Mouse (Mus musculus): ENCODE data around the gene Bzw1. TPM values are rescaled to one million over a fixed set of nuclear protein-coding genes. Genes with fewer than 3 reads are reported as not detected.
A peak's percentile ranks its signal among the peaks of the same experiment; 100 is the strongest.

The Bzw1 gene
- polyA plus RNA-seq, 1 experiment = 99.2 TPM

- no peaks in the 10 kb centered on the region for H3K27me3 ChIP-seq (ENCODE audit: control insufficient read depth, insufficient read depth, low read length)
- H3K4me1 ChIP-seq (ENCODE audit: control insufficient read depth, insufficient read depth, low read length) = no peaks in the 10 kb centered on the region
- no peaks in the 10 kb centered on the region for H3K36me3 ChIP-seq (ENCODE audit: control insufficient read depth, insufficient read depth, low read length)
- H3K27ac ChIP-seq (ENCODE audit: control insufficient read depth, insufficient read depth, low read depth, low read length) = no peak overlapping the region
- no peak overlapping the region for H3K4me3 ChIP-seq (ENCODE audit: control insufficient read depth, low read depth, low read length)
- TF ChIP-seq POLR2A (IDR thresholded peaks at IDR 0.05; ENCODE audit: control insufficient read depth, low read depth, low read length) (no peak), CTCF (IDR thresholded peaks at IDR 0.05; ENCODE audit: control insufficient read depth, insufficient read depth, insufficient replicate concordance, low read depth, low read length) (no peak)
These were observed 10.0 kb upstream of the Bzw1 start for GRCm38 (mm10) chr1:58382586-58383281.

DNA sequence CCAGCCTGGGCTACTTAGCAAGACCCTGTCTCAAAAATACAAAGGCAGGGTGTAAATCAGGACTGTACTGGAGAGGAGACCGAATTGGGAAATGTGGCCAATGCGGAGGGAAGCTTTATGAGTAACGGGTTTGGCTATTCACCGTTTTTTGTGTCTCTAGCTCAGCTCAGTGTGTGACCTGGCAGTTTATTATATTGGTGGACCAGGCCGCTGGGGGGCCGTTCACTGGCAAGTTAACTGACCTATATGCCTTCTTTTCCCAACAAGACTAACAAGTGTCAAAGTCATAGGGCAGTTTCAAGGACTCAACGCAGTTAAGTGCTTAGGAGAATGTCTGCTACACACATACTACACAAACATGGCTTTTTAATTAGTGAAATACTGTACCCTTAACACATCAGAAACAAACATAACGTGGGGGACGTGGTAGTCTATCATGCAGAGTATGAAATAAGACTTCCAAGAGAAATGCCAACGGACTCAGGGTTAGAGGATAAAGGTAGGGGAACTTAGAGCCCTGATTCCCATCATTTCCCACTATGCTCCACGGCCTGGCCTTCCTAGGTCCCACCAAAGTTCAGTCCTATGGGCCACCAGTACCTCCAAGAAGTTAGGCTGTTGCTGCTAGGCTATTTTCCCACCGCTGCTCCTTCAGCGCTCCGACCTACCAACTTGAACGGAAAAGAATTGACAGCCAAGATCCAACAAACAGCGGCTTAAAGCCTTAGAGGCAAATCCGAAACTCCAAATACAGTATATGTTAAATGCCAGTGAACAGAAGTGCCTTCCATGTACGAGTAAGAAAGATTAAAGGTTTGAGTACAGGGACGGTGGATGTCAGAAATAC is 1.1 kb upstream of the Bzw1 start:
- no peaks in the 10 kb centered on the region for H3K27me3 ChIP-seq (ENCODE audit: control insufficient read depth, insufficient read depth, low read length)
- peak overlapping the region; percentile 93 for H3K4me3 ChIP-seq (ENCODE audit: control insufficient read depth, low read depth, low read length)
- no peak for TF ChIP-seq POLR2A (IDR thresholded peaks at IDR 0.05; ENCODE audit: control insufficient read depth, low read depth, low read length)
- TF ChIP-seq CTCF (IDR thresholded peaks at IDR 0.05; ENCODE audit: control insufficient read depth, insufficient read depth, insufficient replicate concordance, low read depth, low read length) = no peak
- H3K27ac ChIP-seq (ENCODE audit: control insufficient read depth, insufficient read depth, low read depth, low read length) = peak overlapping the region; percentile 98
- H3K4me1 ChIP-seq (ENCODE audit: control insufficient read depth, insufficient read depth, low read length) = peaks cover 2% of the 10 kb centered on the region
- H3K36me3 ChIP-seq (ENCODE audit: control insufficient read depth, insufficient read depth, low read length) = no peaks in the 10 kb centered on the region

- Histone ChIP-seq H3K27ac (ENCODE audit: control insufficient read depth, insufficient read depth, low read depth, low read length) (peak overlapping the region; percentile 98), H3K27me3 (ENCODE audit: control insufficient read depth, insufficient read depth, low read length) (no peaks in the 10 kb centered on the region), H3K4me1 (ENCODE audit: control insufficient read depth, insufficient read depth, low read length) (peaks cover 2% of the 10 kb centered on the region), H3K36me3 (ENCODE audit: control insufficient read depth, insufficient read depth, low read length) (no peaks in the 10 kb centered on the region), H3K4me3 (ENCODE audit: control insufficient read depth, low read depth, low read length) (peak overlapping the region; percentile 93)
- TF ChIP-seq CTCF (IDR thresholded peaks at IDR 0.05; ENCODE audit: control insufficient read depth, insufficient read depth, insufficient replicate concordance, low read depth, low read length) (no peak), POLR2A (IDR thresholded peaks at IDR 0.05; ENCODE audit: control insufficient read depth, low read depth, low read length) (no peak)
These were observed 438 bp upstream of the Bzw1 start for GRCm38 (mm10) chr1:58392268-58392651.

- H3K4me3 ChIP-seq (ENCODE audit: control insufficient read depth, low read depth, low read length) = peak overlapping the region; percentile 93
- H3K27me3 ChIP-seq (ENCODE audit: control insufficient read depth, insufficient read depth, low read length) = no peaks in the 10 kb centered on the region
- TF ChIP-seq POLR2A (IDR thresholded peaks at IDR 0.05; ENCODE audit: control insufficient read depth, low read depth, low read length) (no peak), CTCF (IDR thresholded peaks at IDR 0.05; ENCODE audit: control insufficient read depth, insufficient read depth, insufficient replicate concordance, low read depth, low read length) (no peak)
- H3K4me1 ChIP-seq (ENCODE audit: control insufficient read depth, insufficient read depth, low read length) = peaks cover 2% of the 10 kb centered on the region
- no peaks in the 10 kb centered on the region for H3K36me3 ChIP-seq (ENCODE audit: control insufficient read depth, insufficient read depth, low read length)
- H3K27ac ChIP-seq (ENCODE audit: control insufficient read depth, insufficient read depth, low read depth, low read length) = peak overlapping the region; percentile 98
These were observed 842 bp downstream of the Bzw1 start for GRCm38 (mm10) chr1:58393284-58394195.

GRCm38 (mm10) chr1:58395341-58395740 is 2.6 kb downstream of the Bzw1 start:
- TF ChIP-seq POLR2A (IDR thresholded peaks at IDR 0.05; ENCODE audit: control insufficient read depth, low read depth, low read length) (no peak), CTCF (IDR thresholded peaks at IDR 0.05; ENCODE audit: control insufficient read depth, insufficient read depth, insufficient replicate concordance, low read depth, low read length) (no peak)
- no peaks in the 10 kb centered on the region for H3K27me3 ChIP-seq (ENCODE audit: control insufficient read depth, insufficient read depth, low read length)
- peaks cover 2% of the 10 kb centered on the region for H3K4me1 ChIP-seq (ENCODE audit: control insufficient read depth, insufficient read depth, low read length)
- H3K4me3 ChIP-seq (ENCODE audit: control insufficient read depth, low read depth, low read length) = no peak overlapping the region
- no peak overlapping the region for H3K27ac ChIP-seq (ENCODE audit: control insufficient read depth, insufficient read depth, low read depth, low read length)
- no peaks in the 10 kb centered on the region; the same call in 1 of the 2 replicates for H3K36me3 ChIP-seq (ENCODE audit: control insufficient read depth, insufficient read depth, low read length)

DNA sequence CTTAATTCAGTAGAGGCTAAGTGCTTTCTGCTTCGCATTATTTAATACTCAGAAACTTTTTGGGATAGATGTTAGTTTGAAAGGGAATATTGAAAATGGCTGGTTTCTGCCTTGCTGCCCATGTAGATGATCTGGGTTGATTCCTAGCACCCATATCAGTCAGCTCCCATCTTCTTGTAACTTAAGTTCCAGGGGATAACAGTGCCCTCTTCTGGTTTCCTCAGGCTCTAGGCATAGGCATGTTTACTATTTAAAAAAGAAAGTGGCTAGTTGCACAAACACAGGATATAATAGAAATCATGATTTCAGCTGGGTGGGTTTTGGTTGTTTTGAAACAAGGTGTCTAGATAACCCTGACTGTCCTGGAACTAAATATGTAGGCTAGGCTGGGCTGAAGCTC is 3.5 kb downstream of the Bzw1 start:
- Histone ChIP-seq H3K4me1 (ENCODE audit: control insufficient read depth, insufficient read depth, low read length) (peaks cover 2% of the 10 kb centered on the region), H3K27ac (ENCODE audit: control insufficient read depth, insufficient read depth, low read depth, low read length) (no peak overlapping the region), H3K27me3 (ENCODE audit: control insufficient read depth, insufficient read depth, low read length) (no peaks in the 10 kb centered on the region), H3K4me3 (ENCODE audit: control insufficient read depth, low read depth, low read length) (no peak overlapping the region), H3K36me3 (ENCODE audit: control insufficient read depth, insufficient read depth, low read length) (no peaks in the 10 kb centered on the region; the same call in 1 of the 2 replicates)
- TF ChIP-seq POLR2A (IDR thresholded peaks at IDR 0.05; ENCODE audit: control insufficient read depth, low read depth, low read length) = no peak
- no peak for TF ChIP-seq CTCF (IDR thresholded peaks at IDR 0.05; ENCODE audit: control insufficient read depth, insufficient read depth, insufficient replicate concordance, low read depth, low read length)
